Mouse (Mus musculus): Measurements from ENCODE around the gene Dand5.
"Not testable (repeated sequence)": the region's sequence is repeated elsewhere in the genome, so short reads cannot be mapped to it uniquely, and the experiment has no call there.

Dand5 gene

DNA sequence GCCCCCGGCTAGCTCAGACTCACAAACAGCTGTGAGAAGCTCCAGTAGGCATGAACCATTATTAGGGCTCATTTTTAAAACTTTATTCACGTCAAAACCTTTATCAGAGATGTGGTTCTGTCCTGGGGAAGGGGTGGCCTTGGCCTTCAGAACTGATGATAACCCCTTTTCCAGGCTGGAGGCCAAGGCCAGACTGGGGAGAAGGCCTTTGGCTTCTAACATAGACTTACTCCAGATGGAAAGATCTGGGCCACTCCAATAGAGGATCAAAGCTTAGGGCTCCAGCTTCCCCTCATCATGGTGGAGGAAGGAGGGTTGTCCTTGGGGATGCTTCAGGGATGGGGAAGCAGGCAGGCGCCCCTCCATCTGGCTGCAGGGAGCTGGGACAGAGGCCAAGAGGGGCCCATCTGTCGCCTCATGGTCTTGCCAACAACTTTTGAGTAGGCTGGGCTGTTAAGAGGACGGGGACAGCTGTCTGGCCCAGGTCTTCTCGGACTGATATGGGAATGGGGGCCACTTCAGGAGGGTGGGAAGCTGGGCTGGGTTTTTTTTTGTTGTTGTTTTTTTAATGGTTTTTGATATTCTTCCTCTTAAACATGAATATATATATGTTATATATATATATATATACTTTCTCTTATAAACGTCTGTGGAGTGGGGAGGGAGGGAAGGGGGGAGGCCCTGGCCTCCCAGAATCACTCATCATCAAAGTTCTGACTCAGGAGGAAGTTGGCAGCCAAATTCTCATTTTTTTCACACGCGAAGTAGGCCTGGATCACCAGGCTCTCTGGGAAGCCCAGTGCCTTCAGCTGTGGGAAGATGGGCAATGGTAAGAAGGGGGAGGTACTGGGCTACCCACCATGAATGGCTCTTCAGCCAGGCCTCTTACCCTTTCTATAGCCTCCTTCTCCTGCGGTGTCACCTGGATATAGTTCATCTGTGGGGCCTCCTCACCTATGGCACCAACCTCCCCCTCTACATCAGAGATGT, 12.5 kb upstream of the Dand5 start:
- no peak for DNase-seq (ENCODE audit: low read depth)

DNA sequence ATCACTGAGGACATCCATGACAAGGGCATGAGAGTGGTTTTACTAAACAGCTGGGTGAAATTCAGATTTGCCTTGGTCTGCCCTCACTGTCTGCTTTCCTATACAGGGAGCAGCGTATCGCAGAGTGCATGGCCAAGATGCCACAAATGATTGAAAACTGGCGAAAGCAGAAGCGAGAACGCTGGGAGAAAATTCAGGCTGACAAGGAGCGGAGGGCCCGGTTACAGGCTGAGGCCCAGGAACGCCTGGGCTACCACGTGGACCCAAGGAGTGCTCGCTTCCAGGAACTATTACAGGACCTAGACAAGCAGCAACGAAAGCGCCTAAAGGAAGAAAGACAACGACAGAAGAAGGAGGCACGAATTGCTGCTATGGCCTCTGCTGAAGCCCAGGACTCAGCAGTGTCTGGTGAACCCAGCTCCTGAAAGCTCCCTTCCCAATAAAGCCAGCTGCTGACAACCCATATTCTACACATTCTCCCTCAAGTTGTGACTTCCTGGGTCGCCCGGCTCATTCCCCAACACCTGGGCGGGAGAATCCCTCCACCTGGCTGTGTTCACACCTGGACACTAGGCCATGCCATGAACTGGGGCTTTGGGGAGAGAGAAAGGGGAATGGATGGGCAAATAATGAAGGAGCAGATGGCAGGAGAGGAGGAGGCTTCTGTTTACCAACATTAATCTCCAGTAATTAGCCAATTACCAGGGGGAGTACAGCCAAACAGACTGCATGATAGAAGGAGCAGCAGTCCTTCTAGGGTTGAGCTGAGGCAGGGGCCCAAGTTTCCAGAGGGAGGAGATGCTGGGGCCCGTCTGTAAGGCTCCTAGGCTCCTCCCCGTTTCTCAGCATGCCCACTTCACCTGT, 11.6 kb upstream of the Dand5 start:
- DNase-seq (ENCODE audit: low read depth) = no peak

DNA sequence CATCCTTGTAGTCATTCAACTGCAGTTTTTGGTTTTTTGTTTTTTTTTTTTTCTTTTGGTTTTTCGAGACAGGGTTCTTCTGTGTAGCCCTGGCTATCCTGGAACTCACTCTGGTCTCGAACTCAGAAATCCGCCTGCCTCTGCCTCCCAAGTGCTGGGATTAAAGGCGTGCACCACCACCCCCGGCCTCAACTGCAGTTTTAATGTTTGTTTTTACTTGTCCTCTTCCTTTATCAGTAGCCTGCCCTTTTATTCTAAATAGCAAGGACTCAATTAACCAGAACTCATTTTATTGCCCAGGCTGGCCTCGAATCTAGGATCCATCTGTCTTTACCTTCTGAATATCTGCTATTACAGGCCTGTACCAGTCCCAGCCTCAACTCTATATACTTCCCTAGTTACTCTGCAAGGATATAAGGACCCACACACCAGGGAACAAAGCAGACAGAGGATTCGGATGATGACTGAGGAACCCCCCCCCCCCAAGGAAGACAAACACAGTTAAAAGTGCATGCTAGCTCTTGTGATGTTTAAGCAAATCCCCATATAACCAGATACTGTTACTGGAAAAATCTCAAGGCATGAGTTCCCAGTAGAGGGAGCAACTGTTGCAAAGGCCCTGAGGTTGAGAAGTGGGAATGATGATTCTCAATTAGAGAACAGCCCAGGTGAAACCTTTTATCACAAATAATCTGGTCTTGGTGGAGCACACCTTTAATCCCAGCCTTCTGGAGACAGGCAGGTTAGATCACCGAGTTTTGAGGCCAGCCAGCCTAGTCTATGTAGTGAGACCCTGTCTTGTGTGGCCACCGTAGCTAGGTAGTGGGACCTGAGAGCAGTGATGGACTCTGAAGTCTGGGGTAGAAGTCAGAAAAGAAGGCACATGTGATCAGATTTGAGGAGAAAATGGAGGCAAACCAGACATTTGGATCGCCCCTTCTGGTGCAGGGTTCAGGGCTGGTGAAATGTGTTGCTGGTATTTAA, 10.4 kb upstream of the Dand5 start:
- peak; percentile 53 for DNase-seq (ENCODE audit: low read depth)

DNA sequence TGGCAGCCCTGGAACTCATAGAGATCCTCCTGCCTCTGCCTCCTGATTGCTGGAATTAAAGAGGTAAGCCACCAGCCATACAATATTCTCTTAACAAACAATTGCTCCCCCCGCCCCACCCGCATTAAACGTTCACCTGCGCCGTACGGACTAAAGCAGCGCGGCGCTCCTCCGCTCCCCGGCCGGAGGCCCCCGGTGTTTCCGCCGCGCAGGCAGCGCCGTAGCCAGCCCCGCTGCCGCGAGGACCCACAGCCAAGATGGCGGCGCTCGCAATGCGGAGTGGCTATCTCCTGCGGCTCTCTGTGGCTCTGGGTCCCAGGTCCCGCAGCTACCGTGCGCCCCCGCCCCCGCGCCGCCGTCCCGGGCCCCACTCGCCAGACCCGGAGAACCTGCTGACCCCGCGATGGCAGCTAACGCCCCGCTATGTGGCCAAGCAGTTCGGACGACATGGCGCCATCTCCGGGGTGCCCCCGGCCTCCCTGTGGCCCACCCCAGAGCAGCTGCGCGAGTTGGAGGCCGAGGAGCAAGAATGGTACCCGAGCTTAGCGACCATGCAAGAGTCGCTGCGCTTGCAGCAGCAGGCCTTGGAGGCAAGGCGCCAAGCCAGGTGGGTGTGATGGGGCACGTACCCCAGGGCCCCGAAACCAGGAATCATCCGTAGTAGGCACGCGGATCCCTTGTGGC, 9.6 kb upstream of the Dand5 start:
- peak; percentile 78 for DNase-seq (ENCODE audit: low read depth)

DNA sequence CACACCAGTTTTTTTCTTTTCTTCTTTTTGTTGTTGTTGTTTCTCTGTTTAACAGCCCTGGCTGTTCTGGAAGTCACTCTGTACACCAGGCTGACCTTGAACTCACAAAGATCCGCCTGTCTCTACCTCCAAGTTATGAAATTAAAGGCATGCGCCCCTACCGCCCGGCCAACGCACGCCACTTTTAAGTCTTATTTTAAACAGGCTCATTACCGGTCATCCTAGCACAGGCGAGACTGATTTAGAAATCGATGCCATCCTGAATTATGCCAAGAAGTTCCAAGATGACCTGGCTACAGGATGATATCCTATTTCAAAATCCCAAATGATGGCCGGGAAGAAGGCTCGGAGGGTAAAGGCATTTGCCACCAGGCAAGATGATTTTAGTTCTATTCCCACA, 8.9 kb upstream of the Dand5 start, which contains the start of gene Gadd45gip1:
Gadd45gip1 (plus strand) TSS at position 33 of the 400 bp plus-strand sequence.
- peak; percentile 93 for DNase-seq (ENCODE audit: low read depth)

DNA sequence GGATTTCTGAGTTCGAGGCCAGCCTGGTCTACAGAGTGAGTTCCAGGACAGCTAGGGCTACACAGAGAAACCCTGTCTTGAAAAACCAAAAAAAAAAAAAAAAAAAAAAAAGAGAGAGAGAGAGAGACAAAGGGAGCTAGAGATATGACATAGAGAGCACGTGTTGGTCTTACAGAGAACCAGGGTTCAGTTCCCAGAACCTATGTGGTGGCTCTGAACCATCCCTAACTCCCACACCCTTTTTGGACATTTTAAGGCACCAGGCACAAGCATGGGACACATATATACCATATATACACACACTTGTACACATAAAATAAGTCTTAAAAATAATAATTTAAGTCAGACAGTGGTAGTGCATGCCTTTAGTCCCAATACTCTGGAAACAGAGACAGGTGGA, 3.9 kb upstream of the Dand5 start:
- DNase-seq (ENCODE audit: low read depth) = not testable (repeated sequence)

GRCm38 (mm10) chr8:84825636-84826035, 3.0 kb upstream of the Dand5 start:
- DNase-seq (ENCODE audit: low read depth) = peak; percentile 94

DNA sequence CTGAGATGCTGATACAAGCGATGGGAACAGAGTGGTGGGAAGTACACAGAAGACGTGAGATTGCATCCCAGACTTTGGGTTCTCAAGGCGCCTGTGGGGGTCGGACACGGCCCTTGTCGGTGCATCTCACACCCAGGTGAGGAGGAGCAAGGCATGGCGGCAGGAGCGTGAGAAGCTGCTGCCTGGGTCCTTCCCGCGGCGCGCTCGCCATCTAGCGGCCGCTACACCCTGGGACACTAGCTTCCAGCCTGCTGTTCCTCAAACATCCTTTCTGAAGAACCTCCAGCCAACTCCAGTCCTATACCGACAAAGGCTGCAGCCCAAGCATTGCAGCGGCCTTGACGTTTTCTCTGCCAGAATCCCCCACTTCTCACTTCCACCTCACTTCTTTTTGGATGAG, 1.0 kb upstream of the Dand5 start:
- DNase-seq (ENCODE audit: low read depth) = peak; percentile 84

DNA sequence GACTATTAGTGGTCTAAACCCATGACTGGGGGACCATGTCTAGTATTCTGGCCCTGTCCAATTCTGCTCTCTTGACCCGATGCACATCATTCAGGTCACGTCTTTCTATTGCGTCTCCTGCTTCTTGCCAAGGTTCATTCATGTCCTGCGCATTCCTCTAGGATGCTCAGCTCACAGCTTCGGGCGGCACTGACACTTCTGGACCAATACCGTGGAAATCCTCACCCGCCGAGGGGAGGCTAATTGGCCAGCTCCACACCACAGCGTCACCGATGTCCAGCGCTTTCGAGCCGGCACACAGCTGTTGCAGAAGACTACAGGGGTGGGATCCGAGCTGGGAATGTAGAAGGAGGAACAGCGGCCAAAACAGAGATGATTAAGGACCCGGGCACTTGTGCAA, 6.5 kb downstream of the Dand5 start:
- no peak for DNase-seq (ENCODE audit: low read depth)

- peak; percentile 88 for DNase-seq (ENCODE audit: low read depth)
Measured at GRCm38 (mm10) chr8:84815547-84815946, 7.1 kb downstream of the Dand5 start.

GRCm38 (mm10) chr8:84814555-84815441, 7.8 kb downstream of the Dand5 start:
- no peak for DNase-seq (ENCODE audit: low read depth)

- no peak for DNase-seq (ENCODE audit: low read depth)
Measured at GRCm38 (mm10) chr8:84814240-84814554, 8.4 kb downstream of the Dand5 start.

- DNase-seq (ENCODE audit: low read depth) = no peak
Measured at GRCm38 (mm10) chr8:84813830-84814229, 8.8 kb downstream of the Dand5 start.

DNA sequence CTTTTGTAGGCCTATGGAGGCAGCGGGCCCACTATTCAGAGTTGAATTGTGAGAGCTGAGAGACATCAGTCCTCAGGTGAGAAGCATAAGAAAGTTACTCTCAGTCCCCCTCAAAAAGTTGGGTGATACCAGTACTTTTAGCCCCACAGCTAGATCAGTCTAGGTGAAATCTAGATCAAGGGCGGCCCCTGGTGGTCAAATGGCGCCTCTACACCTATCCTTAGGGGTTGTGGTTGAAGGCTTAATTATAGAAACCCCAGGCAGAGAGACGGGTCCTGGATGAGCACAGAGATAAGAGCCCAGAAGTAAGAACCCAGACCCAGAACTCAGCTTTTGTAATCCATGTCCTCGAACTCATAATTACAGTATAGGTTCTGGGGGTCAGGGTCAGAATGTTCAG, 9.6 kb downstream of the Dand5 start:
- DNase-seq (ENCODE audit: low read depth) = peak; percentile 83

GRCm38 (mm10) chr8:84811303-84811702, 11.3 kb downstream of the Dand5 start:
- no peak for DNase-seq (ENCODE audit: low read depth)

- peak; percentile 88 for DNase-seq (ENCODE audit: low read depth)
Measured at GRCm38 (mm10) chr8:84810896-84811295, 11.7 kb downstream of the Dand5 start.

DNA sequence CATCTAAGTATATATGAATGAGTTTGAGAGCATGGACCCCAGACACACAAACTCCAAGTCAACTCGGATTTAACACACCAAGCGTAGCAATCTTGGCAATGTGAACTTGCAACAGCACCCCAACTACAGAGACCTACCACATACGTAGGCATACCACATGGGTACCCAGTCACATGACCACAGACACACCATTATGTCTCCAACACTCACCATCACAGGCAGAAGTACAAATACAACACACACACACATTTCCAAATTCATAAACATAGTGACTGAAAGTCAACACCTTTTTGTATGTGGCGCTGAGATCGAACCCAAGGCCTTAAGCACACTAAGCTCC, 12.7 kb downstream of the Dand5 start:
- no peak for DNase-seq (ENCODE audit: low read depth)

GRCm38 (mm10) chr8:84809109-84809940, 13.3 kb downstream of the Dand5 start:
- no peak for DNase-seq (ENCODE audit: low read depth)

- DNase-seq (ENCODE audit: low read depth) = no peak
Measured at GRCm38 (mm10) chr8:84806031-84806430, 16.6 kb downstream of the Dand5 start.
